Mouse (Mus musculus): ENCODE measurements around the gene Bcl2l1. TPM values are rescaled to one million over a fixed set of nuclear protein-coding genes. Genes with fewer than 3 reads are reported as not detected.

Gene Bcl2l1
- polyA plus RNA-seq, 1 experiment from 2014 or later: 135 TPM

DNA sequence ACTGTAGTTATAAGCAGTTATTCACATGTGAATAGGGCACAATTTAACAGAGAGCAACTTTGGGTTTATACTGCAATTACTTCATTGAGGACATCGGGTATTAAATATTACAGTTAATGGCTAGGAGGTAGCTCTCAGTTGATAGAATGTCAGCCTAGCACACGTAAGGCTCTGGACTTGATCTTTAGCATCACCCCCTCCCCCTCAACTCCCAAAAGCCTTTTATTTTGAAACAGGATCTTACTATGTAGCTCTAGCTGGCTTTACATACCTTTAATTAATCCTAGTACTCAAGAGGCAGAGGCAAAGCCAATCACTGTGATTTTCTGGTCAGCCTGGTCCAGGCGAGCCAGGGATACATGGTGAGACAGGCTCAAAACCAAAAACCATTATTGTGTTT, 54.4 kb downstream of the Bcl2l1 start:
- H3K4me2 ChIP-seq (ENCODE audit: low read depth, low read length, severe bottlenecking): no peak overlapping the region
- no peaks in the 10 kb centered on the region for H3K27me3 ChIP-seq (ENCODE audit: control insufficient read depth, insufficient read depth, low read length)
- no peak overlapping the region for H3K4me3 ChIP-seq (ENCODE audit: low read depth, low read length)
- no peaks in the 10 kb centered on the region for H3K4me1 ChIP-seq (replicated peaks; ENCODE audit: control insufficient read depth, insufficient read depth, low read length)
- H3K27ac ChIP-seq (ENCODE audit: low read depth, low read length): no peak overlapping the region
- H3K9me3 ChIP-seq (ENCODE audit: control insufficient read depth, low read length): no peaks in the 10 kb centered on the region
- H3K36me3 ChIP-seq (ENCODE audit: control insufficient read depth, insufficient read depth, low read length): no peaks in the 10 kb centered on the region; the same call in 1 of the 2 replicates
- 90% methylated on average over 3 of the region's 3 CpGs for WGBS
- no peak for ATAC-seq (replicated peaks; ENCODE audit: low FRiP score)
- H3K9ac ChIP-seq (ENCODE audit: low read length): no peak overlapping the region
- no peak for DNase-seq (ENCODE audit: low spot score)

DNA sequence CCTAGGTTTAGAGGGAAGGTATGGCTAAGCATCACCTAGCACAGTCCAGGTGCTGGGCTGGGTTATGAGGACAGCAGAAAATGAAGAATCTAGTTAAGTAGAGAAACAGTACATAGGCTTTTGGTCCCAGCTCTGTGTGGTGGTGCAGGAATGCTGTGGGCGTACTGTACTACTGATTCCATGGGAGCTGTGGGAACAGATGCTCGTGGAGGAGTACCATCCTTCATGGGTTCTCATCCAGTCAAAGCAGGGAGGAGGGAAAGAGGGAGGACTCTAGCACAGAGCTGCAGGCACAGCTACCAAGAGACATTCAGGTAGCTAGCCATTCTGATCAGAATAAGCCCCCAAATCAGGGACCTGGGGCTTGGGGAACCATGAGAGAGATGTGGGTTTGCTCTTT, 55.1 kb downstream of the Bcl2l1 start:
- DNase-seq (ENCODE audit: low spot score): no peak
- H3K4me2 ChIP-seq (ENCODE audit: low read depth, low read length, severe bottlenecking): no peak overlapping the region
- no peak overlapping the region for H3K27ac ChIP-seq (ENCODE audit: low read depth, low read length)
- no peaks in the 10 kb centered on the region; the same call in 1 of the 2 replicates for H3K36me3 ChIP-seq (ENCODE audit: control insufficient read depth, insufficient read depth, low read length)
- ATAC-seq (replicated peaks; ENCODE audit: low FRiP score): no peak
- no peak overlapping the region for H3K4me3 ChIP-seq (ENCODE audit: low read depth, low read length)
- H3K9ac ChIP-seq (ENCODE audit: low read length): no peak overlapping the region
- H3K4me1 ChIP-seq (replicated peaks; ENCODE audit: control insufficient read depth, insufficient read depth, low read length): no peaks in the 10 kb centered on the region
- 72% methylated on average over 2 of the region's 2 CpGs for WGBS
- H3K27me3 ChIP-seq (ENCODE audit: control insufficient read depth, insufficient read depth, low read length): no peaks in the 10 kb centered on the region
- H3K9me3 ChIP-seq (ENCODE audit: control insufficient read depth, low read length): no peaks in the 10 kb centered on the region

DNA sequence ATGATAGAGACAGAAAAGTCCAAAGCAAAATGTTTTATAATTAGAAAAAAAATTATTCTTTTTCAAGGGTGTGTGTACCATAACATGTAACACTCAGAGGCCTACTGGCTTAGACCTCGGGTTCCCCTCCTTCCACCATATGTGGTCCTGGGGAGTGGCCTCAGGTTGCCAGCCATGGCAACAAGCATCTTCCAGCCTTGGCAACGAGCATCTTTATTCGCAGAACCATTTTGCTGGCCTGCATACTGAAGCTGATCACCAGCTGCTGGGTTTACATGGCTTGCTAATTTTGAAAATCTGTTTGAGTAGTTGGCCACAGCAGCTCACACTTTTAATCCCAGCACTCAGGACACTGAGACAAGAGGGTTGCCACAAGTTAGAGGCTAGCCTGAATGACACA, 55.5 kb downstream of the Bcl2l1 start:
- no peak for ATAC-seq (replicated peaks; ENCODE audit: low FRiP score)
- 87% methylated on average over 3 of the region's 3 CpGs for WGBS

DNA sequence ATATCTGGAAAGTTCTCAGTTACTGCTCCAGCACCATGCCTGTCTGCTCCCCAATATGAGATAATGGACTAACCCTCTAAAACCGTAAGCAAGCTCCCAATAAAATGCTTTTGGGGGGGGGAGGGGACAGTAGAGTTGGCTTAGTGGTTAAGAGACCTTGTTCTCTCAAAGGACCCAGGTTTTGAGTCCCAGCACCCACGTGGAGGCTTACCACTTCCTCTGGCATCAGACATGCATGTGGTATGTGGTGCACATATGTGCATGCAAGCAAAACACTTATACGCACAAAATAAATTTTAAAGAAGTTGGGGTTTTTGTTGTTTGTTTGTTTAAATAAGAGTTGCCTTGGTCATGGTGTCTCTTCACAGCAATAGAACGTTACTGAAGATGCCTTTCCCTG, 56.2 kb downstream of the Bcl2l1 start:
- H3K4me1 ChIP-seq (replicated peaks; ENCODE audit: control insufficient read depth, insufficient read depth, low read length): no peaks in the 10 kb centered on the region
- DNase-seq (ENCODE audit: low spot score): no peak
- no peaks in the 10 kb centered on the region for H3K27me3 ChIP-seq (ENCODE audit: control insufficient read depth, insufficient read depth, low read length)
- H3K36me3 ChIP-seq (ENCODE audit: control insufficient read depth, insufficient read depth, low read length): no peaks in the 10 kb centered on the region; the same call in 1 of the 2 replicates
- H3K4me2 ChIP-seq (ENCODE audit: low read depth, low read length, severe bottlenecking): no peak overlapping the region
- H3K9me3 ChIP-seq (ENCODE audit: control insufficient read depth, low read length): no peaks in the 10 kb centered on the region
- no peak overlapping the region for H3K9ac ChIP-seq (ENCODE audit: low read length)
- no peak overlapping the region for H3K27ac ChIP-seq (ENCODE audit: low read depth, low read length)
- ATAC-seq (replicated peaks; ENCODE audit: low FRiP score): no peak
- WGBS: 81% methylated on average over 4 of the region's 4 CpGs
- H3K4me3 ChIP-seq (ENCODE audit: low read depth, low read length): no peak overlapping the region

More for the DNA sequence above, 55.5 kb downstream of the Bcl2l1 start:
- Histone ChIP-seq H3K9me3 (ENCODE audit: control insufficient read depth, low read length) (no peaks in the 10 kb centered on the region), H3K27me3 (ENCODE audit: control insufficient read depth, insufficient read depth, low read length) (no peaks in the 10 kb centered on the region), H3K36me3 (ENCODE audit: control insufficient read depth, insufficient read depth, low read length) (no peaks in the 10 kb centered on the region; the same call in 1 of the 2 replicates), H3K4me3 (ENCODE audit: low read depth, low read length) (no peak overlapping the region), H3K4me2 (ENCODE audit: low read depth, low read length, severe bottlenecking) (no peak overlapping the region), H3K27ac (ENCODE audit: low read depth, low read length) (no peak overlapping the region), H3K4me1 (replicated peaks; ENCODE audit: control insufficient read depth, insufficient read depth, low read length) (no peaks in the 10 kb centered on the region), H3K9ac (ENCODE audit: low read length) (no peak overlapping the region)
- no peak for DNase-seq (ENCODE audit: low spot score)

DNA sequence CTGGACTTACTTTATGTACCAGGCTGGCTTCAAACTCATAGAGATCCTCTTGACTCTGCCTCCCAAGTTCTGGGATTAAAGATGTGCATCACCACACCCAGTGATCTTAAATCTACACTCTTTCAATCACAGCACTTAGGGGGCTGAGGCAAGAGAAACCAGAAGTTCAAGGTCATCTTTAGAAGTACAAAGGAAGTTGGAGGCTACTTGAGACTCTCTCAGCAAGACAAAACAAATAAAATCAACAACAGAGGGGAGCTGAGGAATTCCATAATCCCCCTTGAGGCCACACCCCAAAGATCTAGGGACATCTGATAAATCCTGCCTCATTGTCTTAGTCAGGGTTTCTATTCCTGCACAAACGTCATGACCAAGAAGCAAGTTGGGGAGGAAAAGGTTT, 59.3 kb downstream of the Bcl2l1 start:
- H3K4me2 ChIP-seq (ENCODE audit: low read depth, low read length, severe bottlenecking): no peak overlapping the region
- no peak for DNase-seq (ENCODE audit: low spot score)
- H3K27ac ChIP-seq (ENCODE audit: low read depth, low read length): no peak overlapping the region
- H3K9me3 ChIP-seq (ENCODE audit: control insufficient read depth, low read length): no peaks in the 10 kb centered on the region
- H3K4me1 ChIP-seq (replicated peaks; ENCODE audit: control insufficient read depth, insufficient read depth, low read length): no peaks in the 10 kb centered on the region
- ATAC-seq (replicated peaks; ENCODE audit: low FRiP score): no peak
- no peak overlapping the region for H3K4me3 ChIP-seq (ENCODE audit: low read depth, low read length)
- no peaks in the 10 kb centered on the region for H3K27me3 ChIP-seq (ENCODE audit: control insufficient read depth, insufficient read depth, low read length)
- 20% methylated on average over 1 of the region's 1 CpGs for WGBS
- H3K36me3 ChIP-seq (ENCODE audit: control insufficient read depth, insufficient read depth, low read length): no peaks in the 10 kb centered on the region
- H3K9ac ChIP-seq (ENCODE audit: low read length): no peak overlapping the region

DNA sequence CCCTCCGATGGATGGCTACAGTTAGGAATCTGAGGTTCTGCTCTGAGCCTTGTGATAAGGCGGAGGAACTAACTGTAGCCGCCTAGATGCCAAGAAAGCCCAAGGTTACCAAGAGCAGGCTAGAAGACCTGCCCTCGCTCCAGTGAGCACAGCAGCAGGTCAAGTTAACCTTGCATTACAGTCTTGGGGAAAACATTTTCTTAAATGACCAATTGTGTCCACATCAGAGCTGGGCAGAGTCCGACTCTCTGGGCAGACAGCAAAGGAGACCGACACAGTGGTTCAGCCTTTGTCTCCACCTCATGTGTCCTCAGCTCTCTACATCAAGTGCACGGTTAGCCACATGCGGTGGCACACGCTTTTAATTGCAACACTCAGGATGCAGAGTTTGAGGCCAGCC, 60.0 kb downstream of the Bcl2l1 start:
- H3K4me3 ChIP-seq (ENCODE audit: low read depth, low read length): no peak overlapping the region
- H3K27me3 ChIP-seq (ENCODE audit: control insufficient read depth, insufficient read depth, low read length): no peaks in the 10 kb centered on the region
- no peak overlapping the region for H3K4me2 ChIP-seq (ENCODE audit: low read depth, low read length, severe bottlenecking)
- H3K9ac ChIP-seq (ENCODE audit: low read length): no peak overlapping the region
- no peaks in the 10 kb centered on the region for H3K4me1 ChIP-seq (replicated peaks; ENCODE audit: control insufficient read depth, insufficient read depth, low read length)
- ATAC-seq (replicated peaks; ENCODE audit: low FRiP score) (no peak), DNase-seq (ENCODE audit: low spot score) (no peak)
- H3K36me3 ChIP-seq (ENCODE audit: control insufficient read depth, insufficient read depth, low read length): no peaks in the 10 kb centered on the region
- WGBS: 92% methylated on average over 9 of the region's 9 CpGs
- no peak overlapping the region for H3K27ac ChIP-seq (ENCODE audit: low read depth, low read length)
- no peaks in the 10 kb centered on the region for H3K9me3 ChIP-seq (ENCODE audit: control insufficient read depth, low read length)

DNA sequence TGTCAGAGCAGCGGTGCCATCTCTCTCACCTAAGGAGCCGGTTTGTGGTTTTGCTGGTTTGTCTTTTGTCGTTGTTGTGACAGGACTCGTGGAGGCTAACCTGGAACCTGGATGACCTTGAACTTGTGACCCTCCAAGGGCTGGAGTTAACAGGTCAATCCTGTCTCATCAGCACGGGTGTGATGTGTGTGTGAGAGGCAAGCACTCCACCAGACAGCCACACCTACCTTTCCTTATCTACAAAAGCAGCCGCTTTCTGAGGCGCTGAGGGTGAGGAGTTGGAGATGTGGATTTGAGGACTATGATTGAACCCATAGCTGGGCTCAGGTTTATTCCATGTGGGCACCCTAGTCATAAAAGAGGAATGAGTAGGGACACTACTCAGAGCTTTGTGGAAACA, 61.9 kb downstream of the Bcl2l1 start:
- no peak for DNase-seq (ENCODE audit: low spot score)
- Histone ChIP-seq H3K9ac (ENCODE audit: low read length) (no peak overlapping the region), H3K36me3 (ENCODE audit: control insufficient read depth, insufficient read depth, low read length) (no peaks in the 10 kb centered on the region), H3K4me3 (ENCODE audit: low read depth, low read length) (no peak overlapping the region), H3K4me2 (ENCODE audit: low read depth, low read length, severe bottlenecking) (no peak overlapping the region), H3K4me1 (replicated peaks; ENCODE audit: control insufficient read depth, insufficient read depth, low read length) (peaks cover under 1% of the 10 kb centered on the region; the same call in 1 of the 2 replicates), H3K27ac (ENCODE audit: low read depth, low read length) (no peak overlapping the region), H3K27me3 (ENCODE audit: control insufficient read depth, insufficient read depth, low read length) (no peaks in the 10 kb centered on the region), H3K9me3 (ENCODE audit: control insufficient read depth, low read length) (no peaks in the 10 kb centered on the region)
- ATAC-seq (replicated peaks; ENCODE audit: low FRiP score): no peak
- 88% methylated on average over 7 of the region's 7 CpGs for WGBS

DNA sequence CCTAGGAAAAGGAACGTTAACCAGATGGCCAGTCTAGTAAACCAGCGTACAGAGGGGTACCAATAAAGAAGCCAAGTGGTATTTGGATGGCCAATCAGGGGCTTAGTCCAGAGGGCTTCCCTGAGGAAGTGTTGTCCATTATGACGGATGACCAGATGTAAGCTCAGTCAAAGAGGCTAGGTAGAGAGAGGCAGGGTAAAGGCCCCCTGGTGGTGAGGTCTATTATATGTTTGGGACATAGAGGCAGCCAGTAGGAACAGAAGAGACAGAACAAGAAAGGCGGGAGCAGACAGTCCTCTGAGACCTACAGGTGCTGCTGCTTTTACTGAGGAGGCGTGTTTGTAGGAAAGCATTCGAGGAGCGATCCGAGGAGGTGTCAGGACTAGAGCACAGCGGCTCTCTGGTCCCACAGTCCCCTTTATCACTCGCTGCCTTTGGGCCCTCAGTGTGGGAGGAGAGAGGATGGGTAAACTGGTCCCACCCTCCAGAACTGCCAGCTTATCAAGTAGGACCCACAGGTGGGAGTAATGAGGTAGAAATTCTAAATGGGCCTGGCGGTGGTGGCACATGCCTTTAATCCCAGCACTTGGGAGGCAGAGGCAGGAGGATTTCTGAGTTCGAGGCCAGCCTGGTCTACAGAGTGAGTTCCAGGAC, 63.8 kb downstream of the Bcl2l1 start:
- Histone ChIP-seq H3K36me3 (ENCODE audit: control insufficient read depth, insufficient read depth, low read length) (no peaks in the 10 kb centered on the region), H3K9ac (ENCODE audit: low read length) (no peak overlapping the region), H3K27me3 (ENCODE audit: control insufficient read depth, insufficient read depth, low read length) (no peaks in the 10 kb centered on the region), H3K4me3 (ENCODE audit: low read depth, low read length) (no peak overlapping the region), H3K4me1 (replicated peaks; ENCODE audit: control insufficient read depth, insufficient read depth, low read length) (peaks cover 6% of the 10 kb centered on the region; the same call in 1 of the 2 replicates), H3K9me3 (ENCODE audit: control insufficient read depth, low read length) (no peaks in the 10 kb centered on the region), H3K4me2 (ENCODE audit: low read depth, low read length, severe bottlenecking) (no peak overlapping the region), H3K27ac (ENCODE audit: low read depth, low read length) (no peak overlapping the region)
- WGBS: 58% methylated on average over 12 of the region's 12 CpGs
- DNase-seq (ENCODE audit: low spot score) (no peak), ATAC-seq (replicated peaks; ENCODE audit: low FRiP score) (peak; percentile 31)
